Mouse (Mus musculus): ENCODE data around the gene Gnaz.
"Not testable (repeated sequence)": the region's sequence is repeated elsewhere in the genome, so short reads cannot be mapped to it uniquely, and the experiment has no call there.

Gnaz gene

GRCm38 (mm10) chr10:75031345-75032114 lies 64.6 kb downstream of the Gnaz start:
- DNase-seq = no peak

DNA sequence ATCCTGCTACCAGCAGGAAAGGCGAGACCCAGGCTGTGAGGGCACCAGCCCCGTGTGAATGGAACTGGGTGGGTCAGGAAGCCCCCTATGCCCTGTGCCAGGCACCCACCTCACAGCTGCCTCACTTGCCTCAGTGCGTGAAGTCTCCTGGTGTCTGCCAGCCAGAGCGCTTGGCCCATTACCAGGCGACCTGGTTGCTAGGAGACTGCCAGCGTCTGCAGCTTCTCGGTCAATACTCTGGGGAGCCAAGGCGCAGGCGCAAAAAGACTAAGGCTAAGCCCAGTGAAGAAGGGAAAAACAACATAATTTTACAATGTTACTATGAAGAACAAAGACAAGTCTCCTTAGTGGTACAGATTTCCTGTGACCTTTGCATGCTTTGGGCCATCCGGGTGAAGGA lies 65.4 kb downstream of the Gnaz start, which contains the start of gene Rsph14:
TSS of gene Rsph14 (minus strand) at position 192 of the 400 bp plus-strand sequence.
- DNase-seq = peak; percentile 41 to 48

DNA sequence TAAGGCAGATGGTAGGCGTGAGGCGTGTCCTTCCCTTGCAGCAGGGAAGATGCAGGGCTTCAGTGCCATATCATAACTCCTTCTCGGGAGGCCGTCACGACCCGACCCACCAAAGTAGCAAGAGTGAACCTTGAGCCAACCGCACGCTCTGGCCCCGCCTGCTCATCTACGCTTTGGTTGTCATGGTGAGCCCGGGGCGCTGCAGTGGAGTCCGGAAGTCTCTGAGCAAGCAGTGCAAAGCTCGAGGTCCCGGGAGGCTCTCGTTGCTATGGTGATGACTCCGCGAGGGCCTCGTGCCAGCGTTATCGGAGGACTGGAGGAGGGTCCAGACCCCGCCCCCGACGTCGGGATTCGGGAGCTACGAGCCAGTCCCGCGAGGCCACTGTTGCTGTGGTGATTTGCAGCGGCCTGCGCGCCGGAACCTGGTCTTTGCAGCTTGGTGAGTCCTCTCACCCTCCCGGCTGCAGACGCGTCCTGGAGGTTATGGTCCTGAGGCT lies 70.0 kb downstream of the Gnaz start, which contains the start of gene Rab36:
TSS of gene Rab36 (plus strand) at position 176 of the 497 bp plus-strand sequence.
- peak; percentile 71 to 76 for DNase-seq

DNA sequence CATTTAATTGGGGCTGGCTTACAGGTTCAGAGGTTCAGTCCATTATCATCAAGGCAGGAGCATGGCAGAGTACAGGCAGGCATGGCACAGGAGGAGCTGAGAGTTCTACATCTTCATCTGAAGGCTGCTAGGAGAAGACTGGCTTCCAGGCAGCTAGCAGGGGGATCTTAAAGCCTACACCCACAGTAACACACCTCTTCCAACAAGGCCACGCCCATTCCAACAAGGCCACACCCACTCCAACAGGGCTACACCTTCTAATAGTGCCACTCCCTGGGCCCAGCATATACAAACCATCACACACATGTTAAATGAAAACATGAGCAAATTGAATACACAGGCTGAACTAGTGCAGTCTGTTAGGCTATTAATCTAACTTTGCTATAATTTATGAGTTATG lies 75.1 kb downstream of the Gnaz start:
- DNase-seq = not testable (repeated sequence)

GRCm38 (mm10) chr10:75044459-75044858 lies 77.5 kb downstream of the Gnaz start:
- no peak for DNase-seq

DNA sequence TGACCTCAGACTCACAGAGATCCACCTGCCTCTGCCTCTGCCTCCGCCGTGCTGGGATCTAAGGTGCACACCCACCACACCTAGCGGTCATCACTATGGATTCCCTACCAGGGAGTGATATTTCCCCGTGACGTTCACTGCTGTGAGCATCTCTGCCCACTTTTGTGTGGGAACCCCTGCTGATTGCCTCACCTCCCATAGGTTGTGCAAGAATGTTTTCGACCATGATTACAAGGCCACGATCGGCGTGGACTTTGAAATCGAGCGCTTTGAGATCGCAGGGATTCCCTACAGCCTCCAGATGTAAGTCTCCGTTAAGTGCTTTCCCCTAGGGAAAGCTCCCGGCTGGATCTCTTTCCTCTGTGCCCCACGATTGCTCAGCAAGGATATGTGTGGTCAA lies 78.9 kb downstream of the Gnaz start:
- DNase-seq = no peak

DNA sequence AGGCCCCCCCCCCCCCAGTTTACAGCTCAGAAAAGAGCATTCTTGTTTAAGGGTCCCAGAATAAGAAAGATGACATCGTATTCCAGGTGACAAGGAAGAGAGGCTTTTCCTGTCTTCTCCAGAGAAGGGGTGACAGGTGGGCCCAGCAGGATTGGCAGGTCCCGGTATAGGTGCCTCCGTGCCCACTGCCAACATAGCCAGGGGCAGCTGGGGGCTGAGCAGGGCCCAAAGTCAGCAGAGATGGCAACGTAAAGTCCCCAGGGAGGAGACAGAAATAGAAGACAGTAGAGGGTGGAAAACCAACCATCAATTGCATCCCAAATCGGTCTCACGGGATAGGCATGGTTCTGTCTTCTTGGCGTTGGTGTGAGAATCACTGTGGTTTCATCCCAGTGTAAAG lies 81.7 kb downstream of the Gnaz start:
- no peak for DNase-seq

DNA sequence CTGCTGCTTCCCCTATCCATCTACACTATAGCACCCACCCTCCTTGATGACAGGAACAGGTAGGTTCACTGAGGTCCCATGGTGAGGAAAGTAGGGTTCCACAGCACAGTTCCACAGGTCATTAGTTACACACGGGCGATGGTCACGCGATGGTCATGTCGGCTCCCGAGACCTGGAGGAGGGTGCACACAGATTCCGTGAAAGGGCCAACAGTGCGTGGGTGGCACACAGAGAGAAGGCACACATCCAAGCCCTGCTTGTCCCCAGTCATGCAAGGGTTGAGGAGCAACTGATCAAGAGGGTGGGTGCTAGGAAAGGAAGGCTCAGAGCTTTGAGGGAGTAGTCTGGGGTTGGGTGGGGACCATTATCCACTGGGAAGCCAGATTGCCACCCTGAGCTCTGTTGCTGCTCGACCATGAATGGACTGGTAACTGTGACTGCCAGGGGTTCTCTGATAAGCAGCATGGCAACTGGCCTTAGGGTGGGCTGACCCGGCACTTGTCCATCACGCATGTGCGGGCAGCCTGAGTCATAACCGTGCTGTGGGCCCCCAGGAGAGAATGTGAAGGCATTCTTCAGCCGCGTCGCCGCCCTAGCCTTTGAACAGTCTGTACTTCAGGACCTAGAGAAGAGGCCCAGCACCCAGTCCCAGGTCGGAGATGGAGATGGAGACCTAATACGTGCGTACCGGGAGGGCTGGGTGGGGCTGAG lies 84.5 kb downstream of the Gnaz start:
- DNase-seq = no peak

GRCm38 (mm10) chr10:75052902-75053301 lies 85.9 kb downstream of the Gnaz start:
- no peak for DNase-seq

DNA sequence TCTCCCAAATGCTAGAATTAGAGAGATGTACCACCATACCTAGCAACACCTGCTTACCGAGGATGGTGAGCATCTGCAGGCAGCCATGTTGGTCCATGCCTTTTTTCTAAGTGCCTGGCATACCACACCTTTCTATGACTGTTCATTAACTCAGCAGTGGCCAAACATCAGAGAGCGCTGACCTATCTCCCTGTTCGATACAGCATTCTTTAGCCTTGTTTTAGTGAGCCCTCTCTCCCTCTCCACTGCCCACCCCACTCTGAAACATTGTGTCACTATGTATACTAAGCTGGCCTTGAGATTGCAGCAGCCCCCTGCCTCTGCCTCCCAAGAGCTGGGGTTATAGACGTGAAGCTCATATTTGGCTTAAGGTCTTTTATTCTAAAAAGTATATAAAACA lies 86.7 kb downstream of the Gnaz start:
- no peak for DNase-seq

- DNase-seq = no peak
Observed at GRCm38 (mm10) chr10:75054125-75054524, 87.1 kb downstream of the Gnaz start.

DNA sequence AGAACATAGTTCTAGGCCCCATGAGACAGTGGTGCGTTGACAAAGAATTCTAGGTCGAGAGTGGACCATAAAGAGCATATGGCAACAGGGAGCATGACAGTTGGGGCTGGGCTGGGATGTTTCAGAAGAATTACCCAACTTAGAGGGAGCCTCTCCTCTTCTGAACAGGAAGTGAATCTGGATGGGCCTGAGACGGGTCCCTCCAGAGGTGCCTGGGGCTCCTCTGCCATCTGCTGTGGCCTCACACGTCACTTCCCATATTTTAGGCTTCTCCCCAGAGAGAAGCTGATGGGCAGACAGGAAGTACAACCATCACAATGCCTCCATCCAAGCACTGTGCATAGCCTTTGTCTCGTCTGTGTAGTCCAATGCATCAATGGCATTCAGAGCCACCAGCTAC lies 88.7 kb downstream of the Gnaz start:
- no peak for DNase-seq

DNA sequence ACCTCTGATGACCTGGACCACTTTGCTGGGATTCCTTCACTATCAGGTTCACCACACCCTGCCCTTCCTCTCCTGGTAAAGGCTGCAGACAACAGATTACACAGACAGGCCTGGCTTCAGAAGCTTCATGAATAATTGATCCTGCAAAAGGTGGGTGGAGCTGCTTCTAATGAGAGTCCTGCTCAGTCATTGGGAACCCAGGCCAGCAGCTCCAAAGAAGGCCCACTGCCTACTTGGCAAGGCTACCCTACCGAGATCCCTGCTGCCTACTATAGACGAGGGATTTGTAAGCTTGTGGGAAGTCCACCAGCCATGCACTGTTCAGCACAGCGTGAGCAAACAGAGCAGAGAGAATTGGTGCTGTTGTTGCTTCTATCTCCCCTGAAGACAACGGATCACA lies 89.3 kb downstream of the Gnaz start:
- no peak for DNase-seq

DNA sequence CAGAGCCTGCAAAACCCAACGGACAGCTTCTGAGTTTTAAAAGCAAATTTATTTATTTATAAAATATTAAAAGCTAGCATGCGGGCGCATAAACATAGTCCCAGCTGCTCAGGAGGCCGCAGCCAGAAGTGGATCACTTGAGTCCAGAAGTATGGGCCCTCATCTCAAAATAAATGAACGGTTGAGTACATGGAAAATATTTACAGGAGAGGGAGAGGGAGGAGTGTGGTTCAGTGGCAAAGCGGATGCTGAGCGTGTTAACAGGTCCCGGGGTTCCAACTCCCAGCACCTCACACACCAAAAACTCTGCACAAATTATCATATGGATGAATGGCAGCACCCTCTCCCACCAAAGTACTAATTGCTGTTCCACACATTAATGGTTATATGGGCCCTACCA lies 91.4 kb downstream of the Gnaz start:
- DNase-seq = no peak

- DNase-seq = peak in 1 of 2 experiments; percentile 13
Observed at GRCm38 (mm10) chr10:75058761-75059395, 91.9 kb downstream of the Gnaz start.

- DNase-seq = peak; percentile 53 to 65
Observed at GRCm38 (mm10) chr10:75059396-75059795, 92.4 kb downstream of the Gnaz start.

DNA sequence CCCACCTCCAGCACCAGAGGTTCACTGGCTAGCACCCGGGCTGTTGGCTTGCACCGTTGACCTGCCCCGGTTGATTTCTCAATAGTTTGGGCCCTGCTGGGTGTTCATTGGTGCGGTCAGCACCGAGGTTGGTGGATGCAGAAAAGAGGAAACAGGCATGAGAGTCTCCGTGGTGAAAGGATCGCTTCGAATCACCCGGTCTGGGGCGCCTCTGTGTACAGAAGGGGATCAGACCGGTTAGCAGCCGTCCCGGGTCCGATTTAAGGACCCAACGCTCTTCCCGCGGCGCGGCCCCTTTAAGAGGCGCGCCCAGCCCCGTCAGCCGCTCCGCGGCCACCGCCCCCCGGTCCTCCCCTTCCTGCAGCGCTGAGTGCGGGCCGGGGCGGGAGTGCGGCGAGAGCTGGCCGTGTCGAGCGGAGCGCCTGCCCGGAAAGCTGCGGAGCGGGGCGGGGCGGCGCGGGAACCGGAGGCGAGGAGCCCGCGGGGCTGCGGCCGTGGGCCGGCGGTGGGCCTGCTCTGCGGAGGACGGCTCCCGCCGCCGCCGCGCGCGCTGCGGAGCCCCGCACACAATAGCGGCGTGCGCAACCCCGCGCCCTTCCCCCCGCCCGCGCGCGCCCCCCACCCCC lies 93.4 kb downstream of the Gnaz start, which contains the start of gene Bcr:
TSS of gene Bcr (plus strand) at position 376 of the 626 bp plus-strand sequence.
- peak; percentile 59 to 75 for DNase-seq

GRCm38 (mm10) chr10:75060843-75061235 lies 93.9 kb downstream of the Gnaz start:
- DNase-seq = peak; percentile 20 to 36

DNA sequence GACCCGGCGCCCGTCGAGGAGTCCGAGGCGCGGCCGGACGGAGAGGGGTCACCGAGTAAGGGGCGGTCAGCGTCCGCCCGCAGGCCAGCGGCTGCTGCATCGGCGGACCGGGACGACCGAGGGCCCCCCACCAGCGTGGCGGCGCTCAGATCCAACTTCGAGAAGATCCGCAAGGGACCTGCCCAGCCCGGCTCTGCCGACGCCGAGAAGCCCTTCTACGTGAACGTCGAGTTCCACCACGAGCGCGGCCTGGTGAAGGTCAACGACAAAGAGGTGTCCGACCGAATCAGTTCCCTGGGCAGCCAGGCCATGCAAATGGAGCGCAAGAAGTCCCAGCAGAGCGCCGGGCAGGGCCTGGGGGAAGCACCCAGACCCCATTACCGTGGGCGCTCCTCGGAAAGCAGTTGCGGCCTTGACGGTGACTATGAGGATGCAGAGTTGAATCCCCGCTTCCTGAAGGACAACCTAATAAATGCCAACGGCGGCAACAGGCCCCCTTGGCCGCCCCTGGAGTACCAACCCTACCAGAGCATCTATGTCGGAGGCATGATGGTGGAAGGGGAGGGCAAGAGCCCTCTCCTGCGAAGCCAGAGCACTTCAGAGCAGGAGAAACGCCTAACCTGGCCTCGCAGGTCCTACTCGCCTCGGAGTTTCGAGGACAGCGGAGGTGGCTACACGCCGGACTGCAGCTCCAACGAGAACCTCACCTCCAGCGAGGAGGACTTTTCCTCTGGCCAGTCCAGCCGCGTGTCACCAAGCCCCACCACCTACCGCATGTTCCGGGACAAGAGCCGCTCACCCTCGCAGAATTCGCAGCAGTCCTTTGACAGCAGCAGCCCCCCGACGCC lies 94.6 kb downstream of the Gnaz start:
- peak in 1 of 2 experiments; percentile 24 for DNase-seq

- DNase-seq = no peak
Observed at GRCm38 (mm10) chr10:75062189-75062561, 95.2 kb downstream of the Gnaz start.

- no peak for DNase-seq
Observed at GRCm38 (mm10) chr10:75062621-75063020, 95.6 kb downstream of the Gnaz start.

All from spleen, adult 18-20 months (tissue).